Mouse (Mus musculus): ENCODE results near the gene Hist1h1e. TPM values are rescaled to one million over a fixed set of nuclear protein-coding genes. Genes with fewer than 3 reads are reported as not detected.
A peak's percentile ranks its signal among the peaks of the same experiment; 100 is the strongest.
"Not testable (repeated sequence)": the region's sequence is repeated elsewhere in the genome, so short reads cannot be mapped to it uniquely, and the experiment has no call there.

Gene Hist1h1e
- 24.7 and 26.6 TPM in 2 replicates for polyA plus RNA-seq (2015; fragmentation: Nextera tagmentation; extraction: Ambion mirVana)

GRCm38 (mm10) chr13:23622175-23622671 is at the start of gene Hist1h1e:
Hist1h1e (minus strand) TSS chr13:23622558.
- ATAC-seq (ENCODE audit: insufficient read depth) = peak; percentile 78
- H3K4me1 ChIP-seq (replicated peaks) = peaks cover 11% of the 10 kb centered on the region
- WGBS (ENCODE audit: insufficient replicate concordance) = under 1% methylated on average over 53 of the region's 53 CpGs

DNA sequence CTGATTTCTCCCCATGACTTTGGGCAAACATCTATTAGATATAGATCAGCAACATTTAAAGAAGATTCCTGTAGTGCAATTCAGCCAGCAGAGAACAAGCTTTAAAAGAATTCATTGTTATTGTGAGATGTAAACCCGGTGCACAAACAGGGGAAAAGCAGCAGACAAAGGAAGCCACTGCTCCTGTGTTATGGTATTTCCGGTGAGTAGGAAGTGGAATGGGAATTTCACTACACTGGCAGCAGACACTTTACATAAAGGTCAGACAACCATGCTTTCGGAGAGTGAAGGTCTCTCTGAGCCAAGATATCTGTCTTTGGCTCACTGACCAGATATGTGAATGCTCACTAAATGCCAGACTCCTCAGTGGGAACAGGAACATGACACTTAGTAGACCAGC is 40.2 kb upstream of the Hist1h1e start:
- no peak overlapping the region for H3K27ac ChIP-seq (replicated peaks)
- ATAC-seq (ENCODE audit: insufficient read depth) = no peak
- H3K36me3 ChIP-seq (replicated peaks) = no peaks in the 10 kb centered on the region
- H3K27me3 ChIP-seq = 0 out of 2 replicates have a peak, but pooled peaks cover 6% of the 10 kb centered on the region
- 46% methylated on average over 3 of the region's 3 CpGs for WGBS (ENCODE audit: insufficient replicate concordance)
- H3K9ac ChIP-seq = no peak overlapping the region
- no peaks in the 10 kb centered on the region for H3K9me3 ChIP-seq (replicated peaks)
- no peak overlapping the region for H3K4me3 ChIP-seq (replicated peaks)
- no peaks in the 10 kb centered on the region for H3K4me1 ChIP-seq (replicated peaks)
- H3K4me2 ChIP-seq = no peak overlapping the region

More at GRCm38 (mm10) chr13:23622175-23622671, at the start of gene Hist1h1e:
- H3K9me3 ChIP-seq (replicated peaks); H3K36me3 ChIP-seq (replicated peaks): not testable (repeated sequence)
- peak within 1 kb of the TSS; percentile 79 for H3K4me2 ChIP-seq
- H3K9ac ChIP-seq = peak within 1 kb of the TSS; percentile 87
- H3K27ac ChIP-seq (replicated peaks) = peak within 1 kb of the TSS; percentile 98
- peak within 1 kb of the TSS; percentile 64 for H3K4me3 ChIP-seq (replicated peaks)
- H3K27me3 ChIP-seq = peaks cover 15% of the 10 kb centered on the region

DNA sequence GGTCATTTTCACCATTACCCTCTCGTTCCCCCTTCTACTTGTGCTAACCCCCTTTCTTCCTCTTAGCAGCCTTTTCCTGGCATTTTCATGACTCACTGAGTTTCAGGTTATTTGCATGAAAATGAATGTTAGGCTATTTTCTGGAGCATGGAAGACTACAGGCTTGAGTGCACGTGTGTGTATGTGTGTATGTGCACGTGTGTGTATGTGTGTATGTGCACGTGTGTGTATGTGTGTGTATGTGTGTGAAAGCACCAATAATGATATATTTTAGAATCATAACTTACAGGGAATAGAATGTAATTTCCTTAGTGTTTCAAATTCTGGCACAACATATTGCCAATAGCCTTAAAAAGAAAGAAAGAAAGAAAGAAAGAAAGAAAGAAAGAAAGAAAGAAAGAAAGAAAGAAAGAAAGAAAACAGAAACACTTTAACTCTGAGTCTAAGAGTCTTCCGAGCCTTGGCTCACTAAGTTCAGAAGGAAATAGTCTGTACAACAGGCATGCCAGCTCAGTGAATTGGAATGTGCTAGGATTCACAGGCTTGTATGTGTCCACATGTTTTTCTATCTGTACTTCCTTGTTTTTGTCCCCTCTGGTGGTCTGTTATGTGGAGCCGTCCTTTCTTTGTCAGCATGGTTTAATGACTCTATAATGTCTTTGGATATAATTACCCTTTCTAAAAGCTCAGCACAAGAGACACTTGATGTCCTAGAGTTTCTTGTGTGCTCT is 37.4 kb upstream of the Hist1h1e start:
- 48% methylated on average over 6 of the region's 6 CpGs for WGBS (ENCODE audit: insufficient replicate concordance)
- no peaks in the 10 kb centered on the region for H3K4me1 ChIP-seq (replicated peaks)

GRCm38 (mm10) chr13:23630653-23631052 is 8.3 kb upstream of the Hist1h1e start:
- no peak overlapping the region for H3K27ac ChIP-seq (replicated peaks)
- no peak overlapping the region for H3K4me3 ChIP-seq (replicated peaks)
- H3K4me1 ChIP-seq (replicated peaks) = no peaks in the 10 kb centered on the region
- H3K9me3 ChIP-seq (replicated peaks) = no peaks in the 10 kb centered on the region
- H3K36me3 ChIP-seq (replicated peaks) = no peaks in the 10 kb centered on the region
- no peak for ATAC-seq (ENCODE audit: insufficient read depth)
- H3K27me3 ChIP-seq = peaks cover 21% of the 10 kb centered on the region
- 14% methylated on average over 1 of the region's 1 CpGs for WGBS (ENCODE audit: insufficient replicate concordance)
- no peak overlapping the region for H3K9ac ChIP-seq
- no peak overlapping the region for H3K4me2 ChIP-seq

More for the DNA sequence above, 37.4 kb upstream of the Hist1h1e start:
- Histone ChIP-seq H3K9ac (no peak overlapping the region), H3K36me3 (replicated peaks) (no peaks in the 10 kb centered on the region), H3K27ac (replicated peaks) (no peak overlapping the region), H3K4me2 (no peak overlapping the region), H3K9me3 (replicated peaks) (no peaks in the 10 kb centered on the region), H3K27me3 (0 out of 2 replicates have a peak, but pooled peaks cover 6% of the 10 kb centered on the region), H3K4me3 (replicated peaks) (no peak overlapping the region)
- no peak for ATAC-seq (ENCODE audit: insufficient read depth)

DNA sequence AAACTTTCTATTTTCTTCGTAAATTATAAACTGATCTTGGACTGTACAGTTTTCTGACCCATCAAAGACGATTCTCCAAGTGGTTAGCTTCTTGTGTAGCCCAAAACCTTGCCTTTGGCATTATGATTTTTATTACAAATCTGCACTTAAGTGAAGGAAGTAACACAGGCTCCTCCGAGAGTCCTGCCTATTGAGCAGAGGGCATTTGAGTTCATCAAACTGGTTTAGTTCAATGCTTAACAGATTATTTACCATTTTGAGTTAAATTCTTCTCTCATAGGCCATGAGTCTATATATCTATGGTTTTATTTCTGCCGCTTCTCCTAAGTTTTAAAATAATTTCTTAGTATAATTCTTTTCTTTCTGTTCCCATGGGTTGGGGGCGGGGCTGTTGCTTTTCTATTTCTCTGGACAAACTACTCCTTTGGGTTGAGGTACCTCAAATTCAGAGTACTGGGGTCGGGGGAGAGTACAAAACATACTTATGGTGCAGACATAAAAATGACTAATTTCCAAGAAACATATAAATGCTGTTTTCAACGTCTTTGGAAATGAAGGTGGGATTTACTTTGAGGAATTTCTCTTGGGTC is 598 bp upstream of the Hist1h1e start:
- 21% methylated on average over 7 of the region's 7 CpGs for WGBS (ENCODE audit: insufficient replicate concordance)
- Histone ChIP-seq H3K27ac (replicated peaks) (peak overlapping the region; percentile 98), H3K36me3 (replicated peaks) (no peaks in the 10 kb centered on the region), H3K4me2 (peak overlapping the region; percentile 79), H3K9ac (peak overlapping the region; percentile 12; the same call in 1 of the 2 replicates), H3K9me3 (replicated peaks) (no peaks in the 10 kb centered on the region), H3K27me3 (peaks cover 19% of the 10 kb centered on the region), H3K4me1 (replicated peaks) (peaks cover 11% of the 10 kb centered on the region), H3K4me3 (replicated peaks) (peak overlapping the region; percentile 64)
- ATAC-seq (ENCODE audit: insufficient read depth) = no peak

DNA sequence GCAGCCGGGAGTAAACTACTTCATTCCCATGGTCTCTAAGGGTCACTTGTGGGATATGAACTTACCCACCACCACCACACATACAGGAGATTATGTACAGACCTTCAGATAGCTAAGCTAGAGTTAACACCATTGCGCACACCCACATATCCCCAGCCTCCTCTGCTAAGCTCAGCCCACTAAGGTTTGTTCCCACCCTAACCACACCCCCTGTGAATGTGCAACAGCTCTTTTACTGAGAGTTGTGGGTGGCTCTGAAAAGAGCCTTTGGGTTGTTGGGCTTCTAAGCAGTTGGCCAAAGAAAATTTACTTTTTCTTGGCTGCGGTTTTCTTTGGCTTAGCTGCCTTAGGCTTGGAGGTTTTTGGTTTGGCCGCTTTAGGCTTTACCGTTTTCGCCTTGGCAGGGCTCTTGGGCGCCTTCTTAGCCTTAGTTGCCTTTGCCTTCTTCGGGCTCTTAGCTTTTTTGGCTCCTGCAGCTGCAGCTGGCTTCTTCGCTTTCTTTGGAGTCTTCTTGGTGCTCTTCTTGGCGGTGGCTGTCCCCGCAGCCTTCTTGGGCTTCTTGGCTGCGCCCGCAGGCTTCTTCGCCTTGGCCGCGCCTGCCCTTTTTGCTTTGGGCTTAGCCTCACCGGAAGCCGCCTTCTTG is 705 bp downstream of the Hist1h1e start:
- Histone ChIP-seq H3K4me1 (replicated peaks) (peaks cover 11% of the 10 kb centered on the region), H3K4me2 (peak overlapping the region; percentile 79), H3K27me3 (peaks cover 14% of the 10 kb centered on the region), H3K9me3 (replicated peaks) (no peaks in the 10 kb centered on the region), H3K27ac (replicated peaks) (peak overlapping the region; percentile 98), H3K4me3 (replicated peaks) (peak overlapping the region; percentile 64), H3K36me3 (replicated peaks) (no peaks in the 10 kb centered on the region), H3K9ac (peak overlapping the region; percentile 87)
- ATAC-seq (ENCODE audit: insufficient read depth) = peak; percentile 79
- under 1% methylated on average over 18 of the region's 18 CpGs for WGBS (ENCODE audit: insufficient replicate concordance)

- Histone ChIP-seq H3K9me3 (replicated peaks) (no peaks in the 10 kb centered on the region), H3K4me1 (replicated peaks) (peaks cover 11% of the 10 kb centered on the region), H3K27ac (replicated peaks) (peak within 1 kb of the TSS; percentile 98), H3K9ac (peak within 1 kb of the TSS; percentile 87), H3K27me3 (peaks cover 12% of the 10 kb centered on the region), H3K36me3 (replicated peaks) (no peaks in the 10 kb centered on the region), H3K4me2 (peak within 1 kb of the TSS; percentile 79), H3K4me3 (replicated peaks) (peak within 1 kb of the TSS; percentile 64)
- WGBS (ENCODE audit: insufficient replicate concordance) = under 1% methylated on average over 27 of the region's 27 CpGs
- peak; percentile 68 for ATAC-seq (ENCODE audit: insufficient read depth)
Measured at GRCm38 (mm10) chr13:23620733-23621531, 1.4 kb downstream of the Hist1h1e start, which contains the start of gene Hist1h2be. Hist1h2be (minus strand) TSS chr13:23621124.

GRCm38 (mm10) chr13:23620056-23620732 is 2.2 kb downstream of the Hist1h1e start:
- no peaks in the 10 kb centered on the region for H3K9me3 ChIP-seq (replicated peaks)
- H3K36me3 ChIP-seq (replicated peaks) = no peaks in the 10 kb centered on the region
- H3K9ac ChIP-seq = peak overlapping the region; percentile 87
- peak overlapping the region; percentile 98 for H3K27ac ChIP-seq (replicated peaks)
- ATAC-seq (ENCODE audit: insufficient read depth) = no peak
- H3K27me3 ChIP-seq = peaks cover 7% of the 10 kb centered on the region
- peaks cover 11% of the 10 kb centered on the region for H3K4me1 ChIP-seq (replicated peaks)
- 20% methylated on average over 12 of the region's 12 CpGs for WGBS (ENCODE audit: insufficient replicate concordance)
- H3K4me3 ChIP-seq (replicated peaks) = peak overlapping the region; percentile 64
- peak overlapping the region; percentile 79 for H3K4me2 ChIP-seq

- 88% methylated on average over 3 of the region's 3 CpGs for WGBS (ENCODE audit: insufficient replicate concordance)
- Histone ChIP-seq H3K27me3 (no peaks in the 10 kb centered on the region), H3K4me3 (replicated peaks) (no peak overlapping the region), H3K36me3 (replicated peaks) (peaks cover 11% of the 10 kb centered on the region), H3K9ac (no peak overlapping the region), H3K4me2 (no peak overlapping the region), H3K27ac (replicated peaks) (no peak overlapping the region), H3K9me3 (replicated peaks) (no peaks in the 10 kb centered on the region), H3K4me1 (replicated peaks) (peaks cover 24% of the 10 kb centered on the region)
- ATAC-seq (ENCODE audit: insufficient read depth) = no peak
Measured at GRCm38 (mm10) chr13:23611638-23612037, 10.7 kb downstream of the Hist1h1e start.

DNA sequence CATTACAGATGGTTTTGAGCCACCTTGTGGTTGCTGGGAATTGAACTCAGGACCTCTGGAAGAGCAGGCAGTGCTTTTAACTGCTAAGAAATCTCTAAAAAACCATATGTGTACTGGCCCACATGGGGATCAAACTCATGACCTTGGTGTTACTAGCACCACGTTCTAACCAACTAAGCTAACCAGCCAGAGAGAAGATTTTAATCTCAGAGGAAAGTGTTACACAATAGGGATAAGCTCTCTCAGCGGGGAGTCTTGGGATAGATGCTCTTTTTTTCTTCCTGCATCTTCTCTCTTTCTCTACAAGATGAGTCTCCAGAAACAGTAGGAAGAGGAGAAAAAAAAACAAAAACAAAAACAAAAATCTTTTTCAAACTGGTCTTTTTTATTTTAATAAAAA is 12.0 kb downstream of the Hist1h1e start:
- H3K27me3 ChIP-seq = no peaks in the 10 kb centered on the region
- no peak overlapping the region for H3K4me3 ChIP-seq (replicated peaks)
- peaks cover 25% of the 10 kb centered on the region for H3K4me1 ChIP-seq (replicated peaks)
- peaks cover 11% of the 10 kb centered on the region for H3K36me3 ChIP-seq (replicated peaks)
- 44% methylated on average over 2 of the region's 2 CpGs for WGBS (ENCODE audit: insufficient replicate concordance)
- H3K9ac ChIP-seq = no peak overlapping the region
- H3K9me3 ChIP-seq (replicated peaks) = no peaks in the 10 kb centered on the region
- 0 out of 2 replicates have a peak overlapping the region, but pooled peaks have one; percentile 94 for H3K27ac ChIP-seq (replicated peaks)
- H3K4me2 ChIP-seq = no peak overlapping the region
- no peak for ATAC-seq (ENCODE audit: insufficient read depth)
